ENCODE assay signal across 8 mouse cellular contexts in genomic region chr9:21409592-21410317, GRCm38 (mm10). TPM values are rescaled to one million over a fixed set of nuclear protein-coding genes. Genes with fewer than 3 reads are reported as not detected.
DNase-seq lines count a peak whose midpoint lies in the region; ATAC-seq and TF ChIP-seq lines count a peak whose summit lies in the region.

No protein-coding gene starts in this region.

- peak; percentile 95 for DNase-seq in intestine, embryonic 14.5 days (ENCODE audit: low spot score)
- DNase-seq in forebrain, embryonic 14.5 days (ENCODE audit: low spot score), result peak; percentile 89
- peak; percentile 78 to 85 for DNase-seq in left cerebral cortex, adult 2 months (ENCODE audit: extremely low spot score in 1 of 2, low spot score in 2 of 2)
- DNase-seq in spleen, adult 12 weeks (ENCODE audit: low spot score), result peak; percentile 74

- intact Hi-C loops in left cerebral cortex, adult 2 months (cut with DNase I), result loop anchor here (1.0 to 2.0 kb wide), 3 partner anchors 43 to 97 kb away; partner anchors contain the start of gene Ap1m2

- no peak overlapping the region for H3K4me2 ChIP-seq in intestine, embryonic 14.5 days (ENCODE audit: low read length)
- H3K4me2 ChIP-seq in intestine, embryonic 16.5 days (ENCODE audit: low read depth, low read length), result no peak overlapping the region
- H3K4me2 ChIP-seq in forebrain, embryonic 14.5 days (ENCODE audit: low read length), result no peak overlapping the region
- H3K4me2 ChIP-seq in hindbrain, embryonic 12.5 days (replicated peaks), result no peak overlapping the region
- H3K4me2 ChIP-seq in midbrain, embryonic 13.5 days (replicated peaks), result no peak overlapping the region

- ATAC-seq in intestine, embryonic 14.5 days (replicated peaks; ENCODE audit: low FRiP score, low TSS enrichment, low read depth), result no peak; the same call in 1 of the 2 replicates
- no peak for ATAC-seq in intestine, embryonic 16.5 days
- peak; percentile 62; the same call in 1 of the 2 replicates for ATAC-seq in cerebellum, adult (ENCODE audit: insufficient number of reproducible peaks, low FRiP score, low TSS enrichment)
- ATAC-seq in forebrain, embryonic 14.5 days, result peak; percentile 35; the same call in 1 of the 2 replicates
- 0 out of 2 replicates have a peak, but pooled peaks have one; percentile 8 for ATAC-seq in hindbrain, embryonic 12.5 days (ENCODE audit: low FRiP score)
- peak; percentile 10; the same call in 1 of the 2 replicates for ATAC-seq in midbrain, embryonic 13.5 days

- H3K36me3 ChIP-seq in intestine, embryonic 14.5 days (ENCODE audit: control insufficient read depth, insufficient read depth, low read length), result peaks cover 39% of the 10 kb centered on the region
- peaks cover 2% of the 10 kb centered on the region; the same call in 1 of the 2 replicates for H3K36me3 ChIP-seq in intestine, embryonic 16.5 days (ENCODE audit: control insufficient read depth, insufficient read depth, low read length)
- peaks cover 34% of the 10 kb centered on the region for H3K36me3 ChIP-seq in forebrain, embryonic 14.5 days (ENCODE audit: control insufficient read depth, insufficient read depth, low read length)
- peaks cover 32% of the 10 kb centered on the region for H3K36me3 ChIP-seq in hindbrain, embryonic 12.5 days
- peaks cover 36% of the 10 kb centered on the region for H3K36me3 ChIP-seq in midbrain, embryonic 13.5 days

- no peak overlapping the region for H3K27ac ChIP-seq in intestine, embryonic 14.5 days (ENCODE audit: low read depth)
- H3K27ac ChIP-seq in intestine, embryonic 16.5 days (ENCODE audit: low read length), result no peak overlapping the region
- no peak overlapping the region for H3K27ac ChIP-seq in forebrain, embryonic 14.5 days (ENCODE audit: low read depth, low read length)
- no peak overlapping the region for H3K27ac ChIP-seq in hindbrain, embryonic 12.5 days
- no peak overlapping the region; the same call in 1 of the 2 replicates for H3K27ac ChIP-seq in left cerebral cortex, adult 2 months
- H3K27ac ChIP-seq in midbrain, embryonic 13.5 days, result peak overlapping the region; percentile 17

- 34% methylated on average over 9 of the region's 9 CpGs for WGBS in intestine, embryonic 14.5 days
- 33% methylated on average over 9 of the region's 9 CpGs for WGBS in intestine, embryonic 16.5 days
- WGBS in forebrain, embryonic 14.5 days, result 34% methylated on average over 9 of the region's 9 CpGs
- 36% methylated on average over 9 of the region's 9 CpGs for whole genome bisulfite sequencing in hindbrain, embryonic 12.5 days
- 35% methylated on average over 9 of the region's 9 CpGs for WGBS in midbrain, embryonic 13.5 days

- no peaks in the 10 kb centered on the region for H3K27me3 ChIP-seq in intestine, embryonic 14.5 days (replicated peaks; ENCODE audit: control insufficient read depth, insufficient read depth, low read length)
- no peaks in the 10 kb centered on the region for H3K27me3 ChIP-seq in intestine, embryonic 16.5 days (replicated peaks; ENCODE audit: control insufficient read depth, insufficient read depth, low read length)
- no peaks in the 10 kb centered on the region for H3K27me3 ChIP-seq in forebrain, embryonic 14.5 days (replicated peaks; ENCODE audit: control insufficient read depth, insufficient read depth, low read length)
- no peaks in the 10 kb centered on the region for H3K27me3 ChIP-seq in hindbrain, embryonic 12.5 days
- H3K27me3 ChIP-seq in midbrain, embryonic 13.5 days, result no peaks in the 10 kb centered on the region

- no peaks in the 10 kb centered on the region for H3K9me3 ChIP-seq in intestine, embryonic 14.5 days (ENCODE audit: control insufficient read depth, low read length)
- H3K9me3 ChIP-seq in intestine, embryonic 16.5 days (ENCODE audit: control insufficient read depth, low read length), result no peaks in the 10 kb centered on the region
- no peaks in the 10 kb centered on the region for H3K9me3 ChIP-seq in forebrain, embryonic 14.5 days (replicated peaks; ENCODE audit: control insufficient read depth, low read length)
- no peaks in the 10 kb centered on the region for H3K9me3 ChIP-seq in hindbrain, embryonic 12.5 days (replicated peaks)
- H3K9me3 ChIP-seq in midbrain, embryonic 13.5 days, result no peaks in the 10 kb centered on the region

- H3K4me3 ChIP-seq in intestine, embryonic 14.5 days (ENCODE audit: low read depth, low read length), result no peak overlapping the region
- no peak overlapping the region for H3K4me3 ChIP-seq in intestine, embryonic 16.5 days (ENCODE audit: low read length)
- H3K4me3 ChIP-seq in forebrain, embryonic 14.5 days (ENCODE audit: low read depth, low read length), result no peak overlapping the region
- H3K4me3 ChIP-seq in hindbrain, embryonic 12.5 days, result no peak overlapping the region
- no peak overlapping the region for H3K4me3 ChIP-seq in left cerebral cortex, adult 2 months
- no peak overlapping the region for H3K4me3 ChIP-seq in midbrain, embryonic 13.5 days (replicated peaks)

- peak; percentile 87 for TF ChIP-seq CTCF in left cerebral cortex, adult 2 months (IDR thresholded peaks at IDR 0.05)

- peaks cover 6% of the 10 kb centered on the region; the same call in 1 of the 2 replicates for H3K4me1 ChIP-seq in intestine, embryonic 14.5 days (replicated peaks; ENCODE audit: control insufficient read depth, insufficient read depth, low read length)
- peaks cover 5% of the 10 kb centered on the region for H3K4me1 ChIP-seq in intestine, embryonic 16.5 days (ENCODE audit: control insufficient read depth, insufficient read depth, low read length)
- H3K4me1 ChIP-seq in forebrain, embryonic 14.5 days (ENCODE audit: control insufficient read depth, insufficient read depth, low read length), result 0 out of 2 replicates have a peak, but pooled peaks cover 2% of the 10 kb centered on the region
- H3K4me1 ChIP-seq in hindbrain, embryonic 12.5 days, result peaks cover 18% of the 10 kb centered on the region
- H3K4me1 ChIP-seq in midbrain, embryonic 13.5 days (replicated peaks), result peaks cover 29% of the 10 kb centered on the region

- no peak overlapping the region for H3K9ac ChIP-seq in intestine, embryonic 14.5 days (ENCODE audit: low read length)
- H3K9ac ChIP-seq in intestine, embryonic 16.5 days (ENCODE audit: low read depth, low read length), result no peak overlapping the region
- H3K9ac ChIP-seq in forebrain, embryonic 14.5 days (ENCODE audit: low read length), result no peak overlapping the region
- H3K9ac ChIP-seq in hindbrain, embryonic 12.5 days, result no peak overlapping the region
- no peak overlapping the region for H3K9ac ChIP-seq in midbrain, embryonic 13.5 days (replicated peaks)

RNA-seq across cellular contexts. Expression of gene Qtrt1, which starts 1.9 kb away (rescaled TPM):
- polyA plus RNA-seq in intestine, embryonic 14.5 days (2014; fragmentation: Nextera tagmentation; extraction: Ambion mirVana), result 69.9 and 77.3 TPM in 2 replicates
- polyA plus RNA-seq in intestine, embryonic 16.5 days (2015; fragmentation: Nextera tagmentation; extraction: Ambion mirVana), result 51.1 and 60.3 TPM in 2 replicates
- polyA plus RNA-seq in forebrain, embryonic 14.5 days (2014; fragmentation: Nextera tagmentation; extraction: Ambion mirVana), result 51.4 and 53.7 TPM in 2 replicates
- polyA plus RNA-seq in hindbrain, embryonic 12.5 days (2016; fragmentation: Nextera tagmentation; extraction: Ambion mirVana), result 42.1 and 47.8 TPM in 2 replicates
- 10 to 100 TPM; 26.2 to 35.7 TPM for total RNA-seq in left cerebral cortex, adult 2 months (2021)
- polyA plus RNA-seq in midbrain, embryonic 13.5 days (2015; fragmentation: Nextera tagmentation; extraction: Ambion mirVana), result 52.3 and 53.0 TPM in 2 replicates

RNA-seq across cellular contexts. Expression of gene Dnm2, which starts 15.0 kb away (rescaled TPM):
- 65.2 and 67.3 TPM in 2 replicates for polyA plus RNA-seq in intestine, embryonic 14.5 days (2014; fragmentation: Nextera tagmentation; extraction: Ambion mirVana)
- polyA plus RNA-seq in intestine, embryonic 16.5 days (2015; fragmentation: Nextera tagmentation; extraction: Ambion mirVana), result 77.7 and 82.5 TPM in 2 replicates
- polyA plus RNA-seq in forebrain, embryonic 14.5 days (2014; fragmentation: Nextera tagmentation; extraction: Ambion mirVana), result 54.2 and 65.3 TPM in 2 replicates
- polyA plus RNA-seq in hindbrain, embryonic 12.5 days (2016; fragmentation: Nextera tagmentation; extraction: Ambion mirVana), result 81.0 and 83.9 TPM in 2 replicates
- total RNA-seq in left cerebral cortex, adult 2 months (2021), result 10 to 100 TPM; 56.1 to 61.0 TPM
- polyA plus RNA-seq in midbrain, embryonic 13.5 days (2015; fragmentation: Nextera tagmentation; extraction: Ambion mirVana), result 66.9 and 71.8 TPM in 2 replicates

RNA-seq across cellular contexts. Expression of gene Ilf3, which starts 42.1 kb away (rescaled TPM):
- 179 and 188 TPM in 2 replicates for polyA plus RNA-seq in intestine, embryonic 14.5 days (2014; fragmentation: Nextera tagmentation; extraction: Ambion mirVana)
- polyA plus RNA-seq in intestine, embryonic 16.5 days (2015; fragmentation: Nextera tagmentation; extraction: Ambion mirVana), result 119 and 127 TPM in 2 replicates
- 248 and 249 TPM in 2 replicates for polyA plus RNA-seq in forebrain, embryonic 14.5 days (2014; fragmentation: Nextera tagmentation; extraction: Ambion mirVana)
- polyA plus RNA-seq in hindbrain, embryonic 12.5 days (2016; fragmentation: Nextera tagmentation; extraction: Ambion mirVana), result 283 and 294 TPM in 2 replicates
- 10 to 100 TPM; 83.8 TPM for total RNA-seq in left cerebral cortex, adult 2 months (2021)
- 312 and 327 TPM in 2 replicates for polyA plus RNA-seq in midbrain, embryonic 13.5 days (2015; fragmentation: Nextera tagmentation; extraction: Ambion mirVana)

Comparison
In these comparisons a context has a peak if more than half of its experiments do, and no peak if none do; other contexts are left out.
1. ATAC-seq: peak in cerebellum, adult (single experiment), forebrain, embryonic 14.5 days (single experiment), hindbrain, embryonic 12.5 days (single experiment) and midbrain, embryonic 13.5 days (single experiment); none in intestine, embryonic 14.5 days (single experiment) and intestine, embryonic 16.5 days (single experiment).
2. Peak in every context shown above with its lines, with median percentiles within 50 percentile points of each other: DNase-seq.